Mouse (Mus musculus): Measurements from ENCODE around the gene Zhx3. TPM values are rescaled to one million over a fixed set of nuclear protein-coding genes. Genes with fewer than 3 reads are reported as not detected.

Zhx3 gene
- polyA plus RNA-seq, 1 experiment from 2014 or later: 10.7 TPM

GRCm38 (mm10) chr2:160876115-160876514, 3.3 kb upstream of the Zhx3 start:
- Histone ChIP-seq H3K27ac (ENCODE audit: low read depth, low read length) (no peak overlapping the region), H3K36me3 (ENCODE audit: control insufficient read depth, insufficient read depth, low read length) (no peaks in the 10 kb centered on the region), H3K9ac (ENCODE audit: low read length) (no peak overlapping the region), H3K4me3 (ENCODE audit: low read depth, low read length) (no peak overlapping the region), H3K27me3 (ENCODE audit: control insufficient read depth, insufficient read depth, low read length) (no peaks in the 10 kb centered on the region), H3K9me3 (ENCODE audit: control insufficient read depth, low read length) (no peaks in the 10 kb centered on the region), H3K4me2 (ENCODE audit: low read depth) (no peak overlapping the region), H3K4me1 (ENCODE audit: control insufficient read depth, insufficient read depth, low read length) (peaks cover 3% of the 10 kb centered on the region; the same call in 1 of the 2 replicates)
- no peak for ATAC-seq (ENCODE audit: insufficient read depth, low FRiP score, low TSS enrichment)
- WGBS: 82% methylated on average over 4 of the region's 4 CpGs
- no peak for DNase-seq (ENCODE audit: low spot score)

- Histone ChIP-seq H3K36me3 (ENCODE audit: control insufficient read depth, insufficient read depth, low read length) (no peaks in the 10 kb centered on the region), H3K4me2 (ENCODE audit: low read depth) (no peak overlapping the region), H3K9me3 (ENCODE audit: control insufficient read depth, low read length) (no peaks in the 10 kb centered on the region), H3K27me3 (ENCODE audit: control insufficient read depth, insufficient read depth, low read length) (no peaks in the 10 kb centered on the region), H3K27ac (ENCODE audit: low read depth, low read length) (no peak overlapping the region), H3K4me3 (ENCODE audit: low read depth, low read length) (no peak overlapping the region), H3K4me1 (ENCODE audit: control insufficient read depth, insufficient read depth, low read length) (peaks cover 3% of the 10 kb centered on the region; the same call in 1 of the 2 replicates), H3K9ac (ENCODE audit: low read length) (no peak overlapping the region)
- DNase-seq (ENCODE audit: low spot score): no peak
- 88% methylated on average over 5 of the region's 5 CpGs for WGBS
- ATAC-seq (ENCODE audit: insufficient read depth, low FRiP score, low TSS enrichment): no peak
These were observed 1.6 kb upstream of the Zhx3 start for GRCm38 (mm10) chr2:160874231-160874877.

- peak; percentile 81 for DNase-seq (ENCODE audit: low spot score)
- Histone ChIP-seq H3K36me3 (ENCODE audit: control insufficient read depth, insufficient read depth, low read length) (no peaks in the 10 kb centered on the region), H3K27me3 (ENCODE audit: control insufficient read depth, insufficient read depth, low read length) (no peaks in the 10 kb centered on the region), H3K4me1 (ENCODE audit: control insufficient read depth, insufficient read depth, low read length) (peaks cover 3% of the 10 kb centered on the region; the same call in 1 of the 2 replicates), H3K4me2 (ENCODE audit: low read depth) (peak overlapping the region; percentile 80), H3K9me3 (ENCODE audit: control insufficient read depth, low read length) (no peaks in the 10 kb centered on the region), H3K4me3 (ENCODE audit: low read depth, low read length) (peak overlapping the region; percentile 54), H3K9ac (ENCODE audit: low read length) (peak overlapping the region; percentile 68), H3K27ac (ENCODE audit: low read depth, low read length) (peak overlapping the region; percentile 83)
- ATAC-seq (ENCODE audit: insufficient read depth, low FRiP score, low TSS enrichment): peak; percentile 91
- WGBS: under 1% methylated on average over 27 of the region's 47 CpGs
These were observed 403 bp downstream of the Zhx3 start for GRCm38 (mm10) chr2:160872395-160872794.

GRCm38 (mm10) chr2:160871310-160871709, 1.5 kb downstream of the Zhx3 start:
- no peak for DNase-seq (ENCODE audit: low spot score)
- Histone ChIP-seq H3K4me2 (ENCODE audit: low read depth) (no peak overlapping the region), H3K4me3 (ENCODE audit: low read depth, low read length) (no peak overlapping the region)

DNA sequence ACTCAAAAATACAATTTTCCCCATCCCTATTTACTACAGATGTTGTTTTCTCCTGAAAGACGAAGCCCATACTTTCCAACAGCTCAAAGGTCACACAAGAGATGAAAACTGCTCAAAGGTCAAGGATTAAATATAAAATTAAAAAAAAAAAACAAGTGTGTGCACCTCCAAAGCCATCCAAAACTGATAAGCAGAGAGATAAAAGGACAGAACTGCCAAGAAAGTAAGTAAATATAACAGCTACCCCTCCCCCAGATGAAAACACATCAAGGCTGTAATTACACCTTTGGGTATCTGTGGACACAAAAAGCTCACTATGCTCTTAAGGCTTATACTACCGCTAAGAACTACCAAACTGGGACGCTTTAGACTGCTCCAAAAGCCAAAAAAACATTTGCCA, 3.4 kb downstream of the Zhx3 start:
- WGBS: 76% methylated on average over 3 of the region's 3 CpGs
- no peak overlapping the region for H3K27ac ChIP-seq (ENCODE audit: low read depth, low read length)
- ATAC-seq (ENCODE audit: insufficient read depth, low FRiP score, low TSS enrichment): no peak

More at GRCm38 (mm10) chr2:160871310-160871709, 1.5 kb downstream of the Zhx3 start:
- H3K27ac ChIP-seq (ENCODE audit: low read depth, low read length): no peak overlapping the region
- peaks cover 3% of the 10 kb centered on the region; the same call in 1 of the 2 replicates for H3K4me1 ChIP-seq (ENCODE audit: control insufficient read depth, insufficient read depth, low read length)
- no peak overlapping the region for H3K9ac ChIP-seq (ENCODE audit: low read length)
- H3K27me3 ChIP-seq (ENCODE audit: control insufficient read depth, insufficient read depth, low read length): no peaks in the 10 kb centered on the region
- no peak for ATAC-seq (ENCODE audit: insufficient read depth, low FRiP score, low TSS enrichment)
- no peaks in the 10 kb centered on the region for H3K36me3 ChIP-seq (ENCODE audit: control insufficient read depth, insufficient read depth, low read length)
- H3K9me3 ChIP-seq (ENCODE audit: control insufficient read depth, low read length): no peaks in the 10 kb centered on the region
- 87% methylated on average over 3 of the region's 3 CpGs for WGBS

DNA sequence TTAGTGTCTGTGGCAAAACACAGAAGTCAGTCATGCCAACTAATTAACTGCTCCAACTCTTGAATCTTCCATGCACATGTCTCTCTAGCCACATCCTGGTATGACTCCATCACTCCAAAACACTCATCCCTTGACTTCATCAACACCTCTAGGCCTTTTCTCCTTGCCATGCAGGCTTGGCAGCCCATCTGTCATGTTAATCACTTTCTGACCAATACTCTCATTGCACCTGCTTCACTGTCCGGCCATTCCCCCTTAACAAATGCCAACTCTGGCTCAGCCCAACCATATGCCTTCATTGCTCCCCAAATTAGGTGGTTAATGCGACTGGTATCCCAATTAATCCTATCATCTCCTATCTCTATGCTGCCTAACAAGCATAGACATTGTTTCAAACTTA, 7.5 kb downstream of the Zhx3 start:
- no peaks in the 10 kb centered on the region for H3K9me3 ChIP-seq (ENCODE audit: control insufficient read depth, low read length)
- no peaks in the 10 kb centered on the region for H3K27me3 ChIP-seq (ENCODE audit: control insufficient read depth, insufficient read depth, low read length)
- no peak overlapping the region for H3K4me2 ChIP-seq (ENCODE audit: low read depth)
- H3K9ac ChIP-seq (ENCODE audit: low read length): no peak overlapping the region
- H3K4me1 ChIP-seq (ENCODE audit: control insufficient read depth, insufficient read depth, low read length): no peaks in the 10 kb centered on the region
- ATAC-seq (ENCODE audit: insufficient read depth, low FRiP score, low TSS enrichment): no peak
- H3K36me3 ChIP-seq (ENCODE audit: control insufficient read depth, insufficient read depth, low read length): no peaks in the 10 kb centered on the region
- H3K27ac ChIP-seq (ENCODE audit: low read depth, low read length): no peak overlapping the region
- no peak overlapping the region for H3K4me3 ChIP-seq (ENCODE audit: low read depth, low read length)
- WGBS: 75% methylated on average over 2 of the region's 2 CpGs
- no peak for DNase-seq (ENCODE audit: low spot score)

More for the DNA sequence above, 3.4 kb downstream of the Zhx3 start:
- Histone ChIP-seq H3K9ac (ENCODE audit: low read length) (no peak overlapping the region), H3K4me1 (ENCODE audit: control insufficient read depth, insufficient read depth, low read length) (peaks cover 3% of the 10 kb centered on the region; the same call in 1 of the 2 replicates), H3K4me3 (ENCODE audit: low read depth, low read length) (no peak overlapping the region), H3K9me3 (ENCODE audit: control insufficient read depth, low read length) (no peaks in the 10 kb centered on the region), H3K4me2 (ENCODE audit: low read depth) (no peak overlapping the region), H3K36me3 (ENCODE audit: control insufficient read depth, insufficient read depth, low read length) (no peaks in the 10 kb centered on the region), H3K27me3 (ENCODE audit: control insufficient read depth, insufficient read depth, low read length) (no peaks in the 10 kb centered on the region)
- no peak for DNase-seq (ENCODE audit: low spot score)

DNA sequence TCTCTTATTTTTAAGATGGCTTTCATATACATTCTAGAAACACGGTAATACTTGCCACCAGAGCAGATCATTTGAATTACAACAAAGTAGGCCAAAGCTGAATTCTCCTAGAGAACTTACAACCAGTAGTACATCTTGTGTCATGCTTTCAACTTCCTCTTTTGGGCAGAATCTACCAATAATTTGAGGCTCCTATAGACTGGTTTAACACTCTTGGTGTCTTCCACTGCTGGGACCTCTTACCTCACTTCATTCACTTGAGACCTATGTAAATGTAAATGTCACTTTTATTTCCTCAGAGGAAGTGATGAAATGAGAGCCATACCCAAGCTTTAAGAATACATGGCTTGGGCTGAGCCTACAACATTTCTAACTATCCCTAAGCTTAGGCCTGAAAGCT, 8.7 kb downstream of the Zhx3 start:
- Histone ChIP-seq H3K4me2 (ENCODE audit: low read depth) (no peak overlapping the region), H3K27me3 (ENCODE audit: control insufficient read depth, insufficient read depth, low read length) (no peaks in the 10 kb centered on the region), H3K27ac (ENCODE audit: low read depth, low read length) (no peak overlapping the region), H3K9ac (ENCODE audit: low read length) (no peak overlapping the region), H3K36me3 (ENCODE audit: control insufficient read depth, insufficient read depth, low read length) (no peaks in the 10 kb centered on the region), H3K4me3 (ENCODE audit: low read depth, low read length) (no peak overlapping the region), H3K4me1 (ENCODE audit: control insufficient read depth, insufficient read depth, low read length) (no peaks in the 10 kb centered on the region), H3K9me3 (ENCODE audit: control insufficient read depth, low read length) (no peaks in the 10 kb centered on the region)
- no peak for DNase-seq (ENCODE audit: low spot score)
- WGBS: 89% methylated on average over 1 of the region's 1 CpGs
- ATAC-seq (ENCODE audit: insufficient read depth, low FRiP score, low TSS enrichment): no peak

GRCm38 (mm10) chr2:160860363-160860762, 12.4 kb downstream of the Zhx3 start:
- ATAC-seq (ENCODE audit: insufficient read depth, low FRiP score, low TSS enrichment): no peak
- Histone ChIP-seq H3K36me3 (ENCODE audit: control insufficient read depth, insufficient read depth, low read length) (no peaks in the 10 kb centered on the region), H3K9me3 (ENCODE audit: control insufficient read depth, low read length) (no peaks in the 10 kb centered on the region), H3K27ac (ENCODE audit: low read depth, low read length) (no peak overlapping the region), H3K9ac (ENCODE audit: low read length) (no peak overlapping the region), H3K4me3 (ENCODE audit: low read depth, low read length) (no peak overlapping the region), H3K4me1 (ENCODE audit: control insufficient read depth, insufficient read depth, low read length) (no peaks in the 10 kb centered on the region), H3K27me3 (ENCODE audit: control insufficient read depth, insufficient read depth, low read length) (no peaks in the 10 kb centered on the region), H3K4me2 (ENCODE audit: low read depth) (no peak overlapping the region)
- DNase-seq (ENCODE audit: low spot score): no peak
- WGBS: 90% methylated on average over 1 of the region's 1 CpGs

DNA sequence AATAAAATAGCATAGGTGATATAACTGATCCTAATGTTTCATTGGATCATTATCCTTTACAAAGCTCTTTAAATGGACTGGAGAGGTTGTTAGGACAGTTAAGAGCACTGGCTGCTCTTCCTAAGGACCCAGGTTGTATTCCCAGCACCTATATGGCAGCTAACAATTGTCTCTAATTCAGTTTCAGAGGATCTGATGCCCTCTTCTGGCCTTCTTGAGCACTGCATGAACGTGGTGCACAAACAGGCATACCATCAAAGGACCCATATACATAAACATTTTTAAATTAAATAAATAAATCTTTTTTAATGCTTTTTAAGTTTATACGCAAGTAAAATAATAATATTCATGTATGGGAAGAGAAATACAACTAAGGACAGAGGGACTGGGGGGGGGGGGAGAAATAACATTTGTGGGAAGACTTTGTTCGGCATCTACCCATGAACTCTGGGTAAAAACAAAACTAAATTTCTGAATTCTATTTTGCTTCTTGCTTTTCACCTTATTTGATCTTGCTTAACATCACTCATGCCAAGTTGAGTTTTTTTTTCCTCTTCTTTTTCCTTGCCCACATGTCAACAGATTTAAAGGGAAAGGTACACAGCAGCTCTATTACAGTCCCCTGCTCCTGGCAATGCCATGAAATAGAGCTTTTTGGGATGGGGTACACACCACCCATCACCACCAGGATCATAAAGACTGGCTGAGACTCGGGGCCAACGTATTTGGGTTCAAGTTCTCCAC, 16.3 kb downstream of the Zhx3 start:
- H3K9ac ChIP-seq (ENCODE audit: low read length): no peak overlapping the region
- no peak overlapping the region for H3K27ac ChIP-seq (ENCODE audit: low read depth, low read length)
- no peak overlapping the region for H3K4me2 ChIP-seq (ENCODE audit: low read depth)
- no peak for DNase-seq (ENCODE audit: low spot score)
- no peak for ATAC-seq (ENCODE audit: insufficient read depth, low FRiP score, low TSS enrichment)
- H3K27me3 ChIP-seq (ENCODE audit: control insufficient read depth, insufficient read depth, low read length): no peaks in the 10 kb centered on the region
- WGBS: 76% methylated on average over 5 of the region's 5 CpGs
- no peaks in the 10 kb centered on the region for H3K4me1 ChIP-seq (ENCODE audit: control insufficient read depth, insufficient read depth, low read length)
- no peak overlapping the region for H3K4me3 ChIP-seq (ENCODE audit: low read depth, low read length)
- H3K9me3 ChIP-seq (ENCODE audit: control insufficient read depth, low read length): no peaks in the 10 kb centered on the region
- H3K36me3 ChIP-seq (ENCODE audit: control insufficient read depth, insufficient read depth, low read length): no peaks in the 10 kb centered on the region

All from neural tube, embryonic 11.5 days (tissue).